Comparison of ENCODE assay signal across 15 mouse cellular contexts in the genomic region with DNA sequence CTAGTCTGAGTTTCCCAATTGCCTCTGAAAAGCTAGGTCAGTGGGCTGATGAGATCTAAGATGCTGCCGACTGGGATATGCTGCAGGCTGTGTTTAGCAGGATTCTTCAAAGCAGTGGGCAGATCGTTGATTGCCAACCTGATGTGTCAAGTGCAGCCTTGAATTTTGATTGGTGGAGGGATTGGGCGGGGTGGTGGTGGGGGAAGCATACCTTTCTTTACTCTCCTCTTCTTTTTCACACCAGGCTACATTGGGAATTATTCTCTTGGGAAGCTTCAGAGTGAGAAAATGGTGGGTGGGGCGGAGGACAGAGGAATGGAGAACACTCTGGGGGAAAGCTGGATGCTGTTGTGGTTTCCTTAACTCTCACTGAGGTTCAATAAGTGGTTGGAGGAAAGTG. TPM values are rescaled to one million over a fixed set of nuclear protein-coding genes. Genes with fewer than 3 reads are reported as not detected.
"Had no signal": no experiment of that assay in that cellular context is flagged by ENCODE, and none has a peak within 500 bp of the region (broad histone marks: within the 10 kb centered on the region; RNA-seq: fewer than 3 reads in every experiment).

No protein-coding gene starts in this region.

- ATAC-seq: intestine, postnatal 0 days; liver, embryonic 12.5 days had no signal

- DNase-seq: kidney, adult 8-10 months; kidney, postnatal 25 days; lung, embryonic 14.5 days; lung, postnatal 10 days; lung, postnatal 4 days; midbrain, embryonic 14.5 days; thymus, adult 18-20 months; thymus, postnatal 14 days had no signal

- H3K27ac ChIP-seq: limb, embryonic 10.5 days; liver, embryonic 12.5 days; midbrain, embryonic 10.5 days; neural tube, embryonic 12.5 days had no signal

- H3K4me3 ChIP-seq: limb, embryonic 10.5 days; liver, embryonic 12.5 days; midbrain, embryonic 10.5 days; myocyte; neural tube, embryonic 12.5 days had no signal

RNA-seq across cellular contexts. Expression of gene Cntn1, which starts 2.9 kb away (rescaled TPM):
- total RNA-seq: megakaryocyte, adult 5-6 weeks had no signal
